Mouse (Mus musculus): ENCODE measurements around the gene Pnkd.
"Not testable (repeated sequence)": the region's sequence is repeated elsewhere in the genome, so short reads cannot be mapped to it uniquely, and the experiment has no call there.

Gene Pnkd

DNA sequence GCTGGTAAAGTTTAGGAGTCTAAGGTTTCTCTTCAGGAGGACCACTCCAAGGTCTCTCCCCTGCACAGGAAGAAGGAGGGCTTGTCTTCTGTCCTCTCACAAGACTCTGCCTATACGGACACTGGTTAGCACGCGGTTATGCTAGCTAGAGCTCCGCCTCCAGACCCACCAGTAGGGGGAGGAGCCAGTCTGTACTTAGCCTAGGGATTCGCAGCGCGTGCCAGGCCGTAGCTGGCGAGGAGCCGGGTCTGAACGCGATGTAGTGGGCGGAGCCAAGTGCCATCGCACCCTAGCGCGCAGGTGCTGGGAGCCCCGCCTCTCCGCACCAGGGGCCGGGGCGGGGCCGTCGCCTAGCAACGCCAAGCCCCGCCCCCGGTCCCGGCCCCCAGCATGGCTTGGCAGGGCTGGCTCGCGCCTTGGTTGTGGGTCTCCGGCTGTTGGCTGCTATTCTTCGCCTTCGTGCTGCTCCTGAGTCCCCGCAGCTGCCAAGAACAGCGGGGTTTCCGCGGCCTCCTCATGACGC is 47.6 kb downstream of the Pnkd start:
- peak; percentile 97 for DNase-seq

- DNase-seq = no peak
These were observed 48.2 kb downstream of the Pnkd start for GRCm38 (mm10) chr1:74332930-74333329.

DNA sequence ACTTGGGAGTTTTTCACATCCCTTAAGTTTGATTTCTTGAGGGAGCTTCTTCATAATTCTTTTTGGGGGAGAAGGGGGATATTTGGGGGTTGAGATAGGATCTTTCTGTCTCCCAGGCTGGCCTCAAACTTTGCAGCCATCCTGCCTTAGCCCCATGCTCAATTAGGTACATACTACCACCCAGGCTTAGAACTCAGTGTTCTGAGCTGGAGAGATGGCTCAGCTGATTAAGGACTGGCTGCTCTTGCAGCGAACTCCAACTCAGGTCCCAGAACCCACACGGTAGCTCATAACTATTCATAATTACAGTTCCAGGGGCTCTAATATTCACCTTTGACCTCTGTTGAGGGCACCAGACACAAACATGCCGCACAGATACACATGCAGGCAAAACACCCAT is 49.9 kb downstream of the Pnkd start:
- DNase-seq = no peak

GRCm38 (mm10) chr1:74335033-74335432 is 50.3 kb downstream of the Pnkd start:
- no peak for DNase-seq

GRCm38 (mm10) chr1:74335436-74336170 is 50.9 kb downstream of the Pnkd start:
- DNase-seq = no peak

DNA sequence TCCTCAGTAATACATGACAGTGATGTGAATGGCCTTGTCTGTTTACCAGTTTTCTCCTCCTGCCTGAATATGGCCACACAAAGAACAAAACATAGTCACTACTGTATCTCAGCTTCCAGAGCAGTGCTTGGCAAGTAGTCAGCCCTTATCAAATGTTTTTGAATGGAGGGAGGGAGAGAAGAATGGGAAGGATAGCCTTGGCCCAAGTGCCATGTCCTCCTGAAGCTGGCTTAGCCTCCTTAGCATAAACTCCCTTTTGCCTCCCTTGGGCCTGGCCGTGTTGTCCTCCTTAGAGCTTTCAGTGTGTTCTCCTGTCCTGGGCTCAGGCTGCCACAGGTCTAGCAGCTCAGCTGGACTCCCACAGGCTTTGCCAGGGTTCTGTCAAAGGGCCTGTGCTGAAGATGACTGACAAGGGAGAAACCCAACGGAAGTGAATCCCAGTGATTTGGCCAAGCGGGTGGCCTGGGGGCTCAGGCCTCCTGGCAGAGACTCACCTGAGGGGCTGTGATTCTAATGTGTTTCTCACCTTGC is 52.6 kb downstream of the Pnkd start:
- no peak for DNase-seq

DNA sequence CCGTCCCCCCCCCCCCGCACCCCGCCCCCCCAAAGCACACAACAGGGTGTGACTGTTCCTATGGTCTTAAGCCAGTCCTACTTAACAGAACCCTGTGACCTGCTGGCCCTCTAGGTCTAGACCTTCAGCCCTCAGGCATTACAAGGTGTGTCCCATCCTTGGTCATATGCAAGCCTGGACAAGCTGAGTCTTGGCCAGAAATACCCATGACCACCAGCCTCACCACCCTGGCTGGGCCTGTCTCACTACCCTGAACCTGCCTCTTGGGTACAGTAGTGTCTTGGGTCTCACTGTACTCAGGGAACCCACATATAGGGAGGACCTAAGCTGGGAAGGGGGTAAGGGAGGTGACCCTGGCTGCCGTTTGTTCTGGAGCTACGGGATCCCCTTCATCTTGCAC is 53.3 kb downstream of the Pnkd start:
- no peak for DNase-seq

- DNase-seq = no peak
These were observed 53.9 kb downstream of the Pnkd start for GRCm38 (mm10) chr1:74338626-74339025.

DNA sequence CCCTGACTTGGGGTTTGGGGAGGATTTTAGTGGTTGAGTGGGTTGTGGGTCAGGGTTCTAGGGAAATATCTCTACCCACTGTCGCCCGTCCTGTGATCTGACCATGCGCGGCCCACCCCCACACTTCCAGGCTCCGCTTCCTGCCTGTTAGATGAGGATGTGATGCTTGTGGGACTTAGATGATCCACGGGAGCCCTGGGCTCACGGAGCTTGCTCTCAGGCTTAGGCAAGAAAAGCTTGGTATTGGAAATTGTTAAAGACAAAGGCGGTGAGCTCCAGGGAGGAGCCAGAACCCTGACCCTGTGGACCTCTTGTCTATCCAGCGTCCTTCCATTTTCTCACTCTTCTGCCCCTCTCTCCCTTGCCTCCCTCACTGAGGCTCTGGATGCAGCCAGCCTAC is 55.2 kb downstream of the Pnkd start:
- DNase-seq = no peak

- no peak for DNase-seq
These were observed 55.6 kb downstream of the Pnkd start for GRCm38 (mm10) chr1:74340361-74340764.

GRCm38 (mm10) chr1:74340992-74341391 is 56.3 kb downstream of the Pnkd start:
- not testable (repeated sequence) for DNase-seq

GRCm38 (mm10) chr1:74341898-74342297 is 57.2 kb downstream of the Pnkd start:
- no peak for DNase-seq

DNA sequence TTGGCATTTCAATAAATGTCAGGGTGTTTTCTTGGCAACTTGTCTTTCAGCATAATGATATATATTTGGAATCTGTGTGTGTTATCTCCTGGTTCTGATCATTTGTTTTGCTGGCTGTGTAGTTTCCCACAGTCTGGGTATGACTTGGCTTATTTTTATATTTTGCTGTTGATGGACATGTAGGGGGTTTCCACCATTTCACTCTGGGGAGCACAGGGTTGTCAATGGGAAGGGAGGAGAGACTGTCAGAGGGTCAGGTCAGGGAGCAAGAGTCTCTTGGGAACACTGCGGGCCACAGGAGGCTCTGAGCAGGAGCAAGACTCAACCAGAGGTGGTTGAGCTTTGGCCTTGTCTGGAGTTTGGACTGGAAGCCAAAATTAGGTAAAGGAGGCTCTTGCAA is 57.6 kb downstream of the Pnkd start:
- DNase-seq = no peak

DNA sequence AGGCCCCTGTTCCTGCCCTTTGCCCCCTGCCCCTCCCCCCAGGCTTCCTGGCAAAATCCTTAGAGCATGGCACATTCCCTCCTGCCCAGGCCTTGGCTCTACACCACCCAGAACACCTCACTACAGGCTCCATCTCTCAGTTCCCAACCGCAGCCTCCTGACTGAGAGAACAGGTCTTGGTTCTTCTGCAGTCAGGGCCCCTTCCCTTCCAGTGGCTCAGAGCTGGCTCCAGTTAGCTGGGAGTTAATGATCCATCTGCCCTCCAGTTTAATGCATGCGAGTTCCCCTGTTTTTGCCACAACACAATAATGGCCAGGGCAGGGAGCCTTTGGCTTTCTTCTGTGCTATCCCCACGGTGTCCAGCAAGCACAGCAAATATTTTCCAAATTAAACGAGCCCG is 58.4 kb downstream of the Pnkd start:
- no peak for DNase-seq

DNA sequence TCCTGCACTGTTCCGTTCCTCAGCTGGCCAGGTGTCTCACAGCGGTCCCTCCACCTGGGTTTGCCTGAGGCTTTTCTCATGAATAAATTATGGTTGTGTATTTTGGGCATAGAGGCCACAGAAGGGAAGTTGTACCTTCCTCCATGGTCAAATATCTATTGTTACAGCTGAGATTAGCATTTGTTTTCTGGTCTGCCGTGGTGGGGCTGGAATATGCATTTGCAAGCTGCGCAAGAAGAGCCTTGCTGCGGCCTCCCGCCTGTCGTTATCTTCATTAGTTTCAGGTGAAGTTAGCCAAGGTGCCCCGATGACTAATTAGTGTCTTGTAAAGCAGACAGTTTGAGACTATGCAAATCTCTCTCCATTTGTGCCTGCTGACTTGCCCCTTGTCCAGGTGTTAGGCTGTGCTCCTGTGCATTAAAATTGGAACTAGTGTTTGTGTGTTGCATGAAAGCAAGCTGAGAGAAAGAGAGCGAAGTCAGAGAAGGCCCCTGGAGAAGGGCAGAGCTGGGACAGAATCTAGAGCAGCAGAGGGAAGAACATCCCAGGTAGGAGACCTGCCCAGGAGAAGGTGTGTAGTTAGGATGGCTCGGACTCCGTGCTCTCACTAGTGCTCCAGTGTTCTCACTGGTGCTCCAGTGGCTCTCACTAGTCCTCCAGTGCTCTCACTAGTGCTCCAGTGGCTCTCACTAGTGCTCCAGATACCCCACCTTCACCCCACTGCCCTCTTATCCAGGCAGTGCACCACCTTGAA is 59.6 kb downstream of the Pnkd start:
- DNase-seq = no peak

GRCm38 (mm10) chr1:74351185-74351769 is 66.5 kb downstream of the Pnkd start:
- DNase-seq = no peak

- no peak for DNase-seq
These were observed 67.9 kb downstream of the Pnkd start for GRCm38 (mm10) chr1:74352532-74353096.

DNA sequence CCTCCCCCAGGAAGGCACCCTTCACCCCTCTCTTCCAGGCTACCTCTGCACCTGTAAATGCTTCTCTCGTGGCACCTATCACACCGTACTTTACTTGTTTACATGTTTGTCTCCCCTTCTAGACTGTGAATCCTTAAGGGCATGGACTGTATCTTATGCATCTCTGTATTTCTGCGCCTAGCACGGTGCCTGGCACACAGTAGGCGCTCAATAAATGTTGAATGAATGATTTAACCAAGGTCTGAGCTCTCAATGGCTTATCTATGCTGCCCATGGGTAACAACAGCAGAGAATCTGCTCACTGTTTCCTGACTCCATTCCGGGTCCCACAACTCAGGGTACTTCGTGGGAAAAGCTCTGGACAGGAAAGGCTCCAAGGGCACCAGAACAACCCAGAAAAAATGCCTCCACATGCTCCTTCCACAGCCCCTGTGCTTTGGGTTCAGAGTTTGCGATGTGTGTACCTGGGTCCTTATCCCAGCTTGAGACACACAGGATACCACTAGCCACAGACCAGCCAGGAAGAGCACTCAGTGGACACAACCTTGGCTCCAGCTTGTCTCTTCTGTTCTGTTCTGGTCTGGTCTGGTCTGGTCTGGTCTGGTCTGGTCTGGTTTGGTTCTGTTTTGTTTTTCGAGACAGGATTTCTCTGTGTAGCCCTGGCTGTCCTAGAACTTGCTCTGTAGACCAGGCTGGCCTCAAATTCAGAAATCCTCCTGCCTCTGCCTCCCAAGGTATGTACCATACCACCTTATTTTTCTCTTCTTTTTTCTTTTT is 68.9 kb downstream of the Pnkd start:
- no peak for DNase-seq

- no peak for DNase-seq
These were observed 72.8 kb downstream of the Pnkd start for GRCm38 (mm10) chr1:74357531-74357930.

GRCm38 (mm10) chr1:74359952-74360517 is 75.3 kb downstream of the Pnkd start:
- no peak for DNase-seq

DNA sequence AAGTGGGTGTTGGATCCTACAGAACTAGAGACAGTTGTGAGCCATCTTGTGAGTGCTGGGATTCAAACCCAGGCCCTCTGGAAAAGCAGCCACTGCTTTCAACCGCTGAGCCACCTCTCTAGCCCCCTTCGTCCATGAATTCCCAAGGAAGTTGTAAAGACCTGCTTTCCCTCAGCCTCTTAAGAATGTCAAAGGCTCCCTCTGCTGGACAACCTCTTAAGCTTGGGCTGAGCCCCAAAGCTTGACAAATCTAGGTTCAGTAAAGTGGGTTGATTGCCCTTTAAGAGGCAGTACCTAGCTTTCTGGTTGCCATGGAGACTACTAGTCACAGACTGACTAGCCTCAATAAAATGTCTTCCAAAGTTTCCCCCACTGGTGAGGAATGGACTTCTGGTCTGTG is 77.1 kb downstream of the Pnkd start, which contains the start of gene Catip:
Catip (plus strand) TSS at position 297 of the 400 bp plus-strand sequence.
- DNase-seq = peak; percentile 61 to 85

Measured in lung, postnatal 4 days (tissue).